In the genomic region with DNA sequence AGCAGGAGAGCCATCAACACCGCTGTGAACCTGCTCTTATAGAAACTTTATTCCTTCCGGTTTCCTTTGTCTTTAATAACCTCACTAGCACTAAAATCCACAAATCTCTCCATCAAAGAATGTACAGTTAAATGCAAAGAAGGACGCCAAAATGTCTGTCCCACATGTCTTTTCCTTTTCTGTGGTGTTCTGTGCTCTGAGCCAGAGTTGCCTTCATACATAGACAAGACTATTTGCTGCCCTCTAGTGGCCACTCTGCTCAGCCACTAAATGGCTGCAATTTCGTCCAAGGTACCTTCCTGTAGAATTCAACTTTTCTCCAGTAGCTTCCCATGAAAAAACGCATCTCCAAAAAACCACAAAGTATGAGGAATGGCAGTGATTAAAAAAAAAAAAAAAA, we compare ENCODE assay signal across 8 mouse cellular contexts. TPM values are rescaled to one million over a fixed set of nuclear protein-coding genes. Genes with fewer than 3 reads are reported as not detected.
DNase-seq lines count a peak whose midpoint lies in the region; ATAC-seq and TF ChIP-seq lines count a peak whose summit lies in the region.

No protein-coding gene starts in this region.

- H3K27ac ChIP-seq in embryonic facial prominence, embryonic 11.5 days (replicated peaks; ENCODE audit: low read depth, low read length), result no peak overlapping the region
- H3K27ac ChIP-seq in heart, postnatal 0 days (ENCODE audit: low read depth), result no peak overlapping the region

- 39% methylated on average over 5 of the region's 5 CpGs for WGBS in embryonic facial prominence, embryonic 11.5 days
- 27% methylated on average over 5 of the region's 5 CpGs for WGBS in heart, postnatal 0 days
- WGBS in lung, adult 2 months, result 27% methylated on average over 5 of the region's 5 CpGs

- H3K4me3 ChIP-seq in embryonic facial prominence, embryonic 11.5 days (ENCODE audit: low read depth, low read length), result no peak overlapping the region
- no peak overlapping the region for H3K4me3 ChIP-seq in heart, postnatal 0 days (ENCODE audit: low read depth, low read length)
- H3K4me3 ChIP-seq in lung, adult 2 months (replicated peaks; ENCODE audit: extremely low read depth, low read depth, low read length), result no peak overlapping the region

- no peaks in the 10 kb centered on the region for H3K36me3 ChIP-seq in embryonic facial prominence, embryonic 11.5 days (replicated peaks; ENCODE audit: control insufficient read depth, insufficient read depth, low read depth, low read length)
- no peaks in the 10 kb centered on the region for H3K36me3 ChIP-seq in heart, postnatal 0 days (replicated peaks; ENCODE audit: control insufficient read depth, insufficient read depth, low read length)

- no peaks in the 10 kb centered on the region for H3K4me1 ChIP-seq in embryonic facial prominence, embryonic 11.5 days (ENCODE audit: control insufficient read depth, insufficient read depth, low read length)
- H3K4me1 ChIP-seq in heart, postnatal 0 days (ENCODE audit: control insufficient read depth, insufficient read depth), result no peaks in the 10 kb centered on the region
- H3K4me1 ChIP-seq in lung, adult 2 months (ENCODE audit: control insufficient read depth, insufficient read depth, low read length), result no peaks in the 10 kb centered on the region

- H3K4me2 ChIP-seq in embryonic facial prominence, embryonic 11.5 days (ENCODE audit: low read depth, low read length), result no peak overlapping the region
- H3K4me2 ChIP-seq in heart, postnatal 0 days (ENCODE audit: low read depth, low read length), result no peak overlapping the region

- ATAC-seq in embryonic facial prominence, embryonic 11.5 days (replicated peaks; ENCODE audit: insufficient number of reproducible peaks, low FRiP score, low TSS enrichment, low read depth), result no peak
- ATAC-seq in heart, postnatal 0 days (ENCODE audit: insufficient read depth, low read depth), result peak; percentile 60; the same call in 1 of the 2 replicates
- ATAC-seq in erythroid progenitor cell, adult 5-6 weeks (replicated peaks; ENCODE audit: low FRiP score, poor library complexity, severe bottlenecking), result no peak

- no peaks in the 10 kb centered on the region for H3K9me3 ChIP-seq in embryonic facial prominence, embryonic 11.5 days (replicated peaks; ENCODE audit: control insufficient read depth, low read length)
- no peaks in the 10 kb centered on the region for H3K9me3 ChIP-seq in heart, postnatal 0 days (replicated peaks; ENCODE audit: control insufficient read depth, low read length)

- H3K27me3 ChIP-seq in embryonic facial prominence, embryonic 11.5 days (ENCODE audit: control insufficient read depth, insufficient read depth, low read length), result no peaks in the 10 kb centered on the region
- H3K27me3 ChIP-seq in heart, postnatal 0 days (ENCODE audit: control insufficient read depth, insufficient read depth, low read length), result no peaks in the 10 kb centered on the region

- H3K9ac ChIP-seq in embryonic facial prominence, embryonic 11.5 days (replicated peaks; ENCODE audit: low read length), result no peak overlapping the region
- H3K9ac ChIP-seq in heart, postnatal 0 days (replicated peaks; ENCODE audit: low read depth, low read length), result no peak overlapping the region

- no peak for TF ChIP-seq EP300 in heart, postnatal 0 days (IDR thresholded peaks at IDR 0.05; ENCODE audit: low read depth)

- peak; percentile 79 for DNase-seq in ES-CJ7 (ENCODE audit: low read depth, low spot score)
- peak; percentile 81 for DNase-seq in adrenal gland, postnatal 14 days
- DNase-seq in embryonic facial prominence, embryonic 11.5 days (ENCODE audit: low spot score), result peak; percentile 92
- peak; percentile 78 for DNase-seq in heart, postnatal 0 days (ENCODE audit: low spot score)
- peak; percentile 83 to 86 for DNase-seq in kidney, postnatal 36 days
- DNase-seq in lung, adult 2 months, result peak; percentile 30
- DNase-seq in retina, postnatal 7 days (ENCODE audit: low read depth, low spot score), result peak; percentile 53

- peak; percentile 92 for TF ChIP-seq CTCF in heart, postnatal 0 days (IDR thresholded peaks at IDR 0.05; ENCODE audit: low read depth)
- peak; percentile 55; the same call in 1 of the 2 replicates for TF ChIP-seq CTCF in lung, adult 2 months (IDR thresholded peaks at IDR 0.05; ENCODE audit: insufficient read depth, low read length)

- TF ChIP-seq POLR2A in lung, adult 2 months (IDR thresholded peaks at IDR 0.05; ENCODE audit: borderline replicate concordance, extremely low read depth, low read depth, low read length), result no peak

RNA-seq across cellular contexts. Expression of a gene that starts 23.3 kb away (rescaled TPM):
- total RNA-seq in adrenal gland, postnatal 14 days (2021), result 3.0 and 12.5 TPM in 2 replicates
- not detected in 2 replicates for polyA plus RNA-seq in embryonic facial prominence, embryonic 11.5 days (2014; fragmentation: Nextera tagmentation; extraction: Ambion mirVana)
- 0.92 TPM in 1 of 2 replicates, not detected in the other for total RNA-seq in heart, postnatal 0 days (2014; rRNA removed; ENCODE audit: low replicate concordance)
- 0.73 and 1.2 TPM in 2 replicates for polyA plus RNA-seq in heart, postnatal 0 days (2015; fragmentation: Nextera tagmentation; extraction: Ambion mirVana)
- 0.07 TPM in 1 of 2 replicates, not detected in the other for polyA plus RNA-seq in lung, adult 2 months (2012; rRNA removed)
- not detected in 2 replicates for total RNA-seq in erythroid progenitor cell, adult 5-6 weeks (2015; ENCODE audit: low replicate concordance)
- not detected in 2 replicates for total RNA-seq in erythroid progenitor cell, adult 5-6 weeks (2017; ENCODE audit: low replicate concordance)

Comparison
In these comparisons a context has a peak if more than half of its experiments do, and no peak if none do; other contexts are left out.
1. DNase-seq: peak in every context shown above with its lines; median percentile 92 in embryonic facial prominence, embryonic 11.5 days; 84 in kidney, postnatal 36 days; 81 in adrenal gland, postnatal 14 days; 79 in ES-CJ7; 78 in heart, postnatal 0 days; 53 in retina, postnatal 7 days; 30 in lung, adult 2 months.